Mouse (Mus musculus) spleen, postnatal 36 days (tissue): ENCODE measurements around the gene Rpl36a.
A peak's percentile ranks its signal among the peaks of the same experiment; 100 is the strongest.

Experiments used
- DNase-seq, 2 experiments: peaks; one replicate each; pipeline ENCODE4 v3.0.0; 2022; ENCODE audit warnings: low spot score in 2 of 2, mixed read lengths in 1 of 2

Rpl36a gene

GRCm38 (mm10) chrX:134585103-134586002 is at the start of gene Rpl36a:
Gene Rpl36a, plus strand, starts transcription at chrX:134585654.
- DNase-seq: peak; percentile 88 to 89

- peak; percentile 11 to 19 for DNase-seq
These were observed 45.7 kb upstream of the Rpl36a start for GRCm38 (mm10) chrX:134539795-134540194.

- DNase-seq: no peak
These were observed 44.9 kb upstream of the Rpl36a start for GRCm38 (mm10) chrX:134540414-134541135.

- DNase-seq: peak; percentile 40 to 42
These were observed 44.1 kb upstream of the Rpl36a start, which contains the start of gene Timm8a1 for GRCm38 (mm10) chrX:134541145-134541954. Gene Timm8a1, minus strand, starts transcription at chrX:134541865.

GRCm38 (mm10) chrX:134541955-134542308 is 43.5 kb upstream of the Rpl36a start:
- no peak for DNase-seq

- DNase-seq: no peak
These were observed 38.1 kb upstream of the Rpl36a start for GRCm38 (mm10) chrX:134547330-134547729.

GRCm38 (mm10) chrX:134550903-134551302 is 34.6 kb upstream of the Rpl36a start:
- DNase-seq: peak; percentile 22 to 28

- DNase-seq: no peak
These were observed 32.1 kb upstream of the Rpl36a start for GRCm38 (mm10) chrX:134553326-134553725.

GRCm38 (mm10) chrX:134554425-134554824 is 31.0 kb upstream of the Rpl36a start:
- no peak for DNase-seq

GRCm38 (mm10) chrX:134564326-134564725 is 21.1 kb upstream of the Rpl36a start:
- peak; percentile 58 to 61 for DNase-seq

- peak; percentile 80 to 82 for DNase-seq
These were observed 18.8 kb upstream of the Rpl36a start for GRCm38 (mm10) chrX:134566536-134567222.

- DNase-seq: no peak
These were observed 7.6 kb upstream of the Rpl36a start for GRCm38 (mm10) chrX:134577896-134578295.

GRCm38 (mm10) chrX:134580528-134581305 is 4.7 kb upstream of the Rpl36a start:
- DNase-seq: peak; percentile 45 to 46

- DNase-seq: peak; percentile 22 to 26
These were observed 3.2 kb upstream of the Rpl36a start for GRCm38 (mm10) chrX:134582270-134582669.

GRCm38 (mm10) chrX:134582888-134583669 is 2.4 kb upstream of the Rpl36a start, which contains the start of gene Btk:
Gene Btk, minus strand, starts transcription at chrX:134583570.
- DNase-seq: peak; percentile 39 to 55

- no peak for DNase-seq
These were observed 993 bp downstream of the Rpl36a start for GRCm38 (mm10) chrX:134586447-134586846.

- no peak for DNase-seq
These were observed 2.8 kb downstream of the Rpl36a start for GRCm38 (mm10) chrX:134588261-134588660.

GRCm38 (mm10) chrX:134588997-134589396 is 3.5 kb downstream of the Rpl36a start:
- no peak for DNase-seq

- no peak for DNase-seq
These were observed 4.4 kb downstream of the Rpl36a start for GRCm38 (mm10) chrX:134589836-134590235.
